Mouse (Mus musculus): ENCODE measurements around the gene Gtf2h3. TPM values are rescaled to one million over a fixed set of nuclear protein-coding genes. Genes with fewer than 3 reads are reported as not detected.

Gene Gtf2h3
- polyA plus RNA-seq (2012; ENCODE audit: insufficient read depth, insufficient read length, missing spikeins) = 26.3 and 29.6 TPM in 2 replicates

DNA sequence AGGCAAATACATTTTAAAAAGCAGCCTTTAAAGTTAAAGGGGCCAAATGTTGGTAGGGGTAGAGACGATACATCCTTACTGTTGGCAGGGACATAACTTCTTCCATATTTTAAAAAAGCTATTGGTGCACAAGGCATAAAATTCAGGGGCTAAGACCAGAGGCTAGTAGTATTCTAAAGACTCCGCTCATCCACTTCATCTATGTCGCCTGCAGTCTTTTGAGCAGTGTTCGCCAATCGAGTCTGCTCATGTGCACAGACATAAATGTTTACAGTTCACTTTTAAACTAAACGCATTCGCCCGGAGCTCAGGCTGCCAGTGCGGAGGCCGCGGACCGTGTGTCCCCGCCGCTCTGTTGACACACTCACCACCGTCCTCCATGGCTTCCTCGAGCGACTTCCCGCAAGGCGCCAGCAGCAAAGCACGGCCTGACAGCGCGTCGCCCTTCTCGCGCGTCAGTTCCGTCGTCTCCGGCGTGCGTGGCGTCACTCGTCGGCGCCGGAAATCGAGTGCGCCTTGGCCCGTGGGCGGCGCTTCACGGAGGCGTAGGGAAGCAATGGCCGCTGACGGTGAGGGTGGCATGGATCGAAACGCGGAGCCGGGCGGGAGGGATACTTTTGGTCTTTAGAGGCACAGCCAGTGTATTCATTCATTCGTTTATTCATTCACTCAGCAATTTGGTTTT, at the start of gene Gtf2h3, which contains the start of gene Eif2b1:
Gene Gtf2h3, plus strand, starts transcription at position 508 of the 685 bp plus-strand sequence.
Gene Eif2b1, minus strand, starts transcription at position 499 of the 685 bp plus-strand sequence.
- peak within 1 kb of the TSS; percentile 45 for H3K27ac ChIP-seq (replicated peaks; ENCODE audit: low read depth, low read length)
- peak within 1 kb of the TSS; percentile 90 for H3K4me3 ChIP-seq (ENCODE audit: insufficient read depth, low read depth, low read length)

DNA sequence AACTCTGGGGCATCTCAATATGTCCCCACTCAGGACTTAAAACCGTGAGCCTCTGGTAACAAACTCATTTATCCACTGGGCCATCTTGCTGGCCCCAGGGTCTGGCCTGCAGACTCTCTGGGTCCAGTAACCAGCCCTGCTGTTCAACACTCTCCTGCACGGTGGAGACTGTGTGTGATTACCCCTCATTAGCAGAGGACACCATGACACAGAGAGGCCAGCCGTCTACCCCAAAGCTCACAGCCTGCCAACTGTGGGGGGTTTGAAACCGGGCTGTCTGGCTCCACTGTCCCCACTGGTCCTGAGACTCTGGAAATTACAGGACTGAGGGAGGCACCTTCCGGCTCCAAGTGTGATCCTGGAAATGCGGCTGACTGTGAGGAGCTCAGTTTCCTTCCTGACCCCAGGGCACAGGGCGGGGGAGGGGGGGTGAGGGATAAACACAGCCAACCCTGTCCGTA, 49.7 kb upstream of the Gtf2h3 start:
- peak overlapping the region; percentile 72 for H3K27ac ChIP-seq (replicated peaks; ENCODE audit: low read depth, low read length)
- H3K4me1 ChIP-seq (ENCODE audit: control insufficient read depth, insufficient read depth, insufficient read length, low read length) = peaks cover 6% of the 10 kb centered on the region; the same call in 1 of the 2 replicates
- H3K4me3 ChIP-seq (ENCODE audit: insufficient read depth, low read depth, low read length) = peak overlapping the region; percentile 90

More for the DNA sequence above, at the start of gene Gtf2h3, which contains the start of gene Eif2b1:
- peaks cover 6% of the 10 kb centered on the region; the same call in 1 of the 2 replicates for H3K4me1 ChIP-seq (ENCODE audit: control insufficient read depth, insufficient read depth, insufficient read length, low read length)

DNA sequence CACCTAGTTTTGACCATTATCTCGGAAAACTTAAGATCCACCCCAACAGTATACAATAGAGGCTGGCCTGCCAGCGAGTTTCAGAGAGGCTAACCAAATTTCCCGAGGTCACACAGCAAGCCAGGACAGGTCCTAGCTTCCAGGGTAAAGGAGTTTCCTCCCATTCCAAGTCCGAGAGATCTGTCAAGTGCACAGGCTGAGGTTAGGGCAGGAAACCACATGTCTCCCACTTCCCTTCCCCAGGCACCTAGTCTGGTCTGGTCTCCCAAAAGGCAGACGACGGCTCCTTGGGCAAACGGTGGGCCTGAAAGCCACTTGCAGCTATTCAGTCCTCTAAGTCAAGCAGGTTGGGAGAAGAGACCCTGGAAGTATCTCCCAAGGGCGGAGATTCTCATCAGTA, 49.2 kb upstream of the Gtf2h3 start:
- H3K4me3 ChIP-seq (ENCODE audit: insufficient read depth, low read depth, low read length) = peak overlapping the region; percentile 90
- H3K4me1 ChIP-seq (ENCODE audit: control insufficient read depth, insufficient read depth, insufficient read length, low read length) = peaks cover 6% of the 10 kb centered on the region; the same call in 1 of the 2 replicates
- peak overlapping the region; percentile 28 for H3K27ac ChIP-seq (replicated peaks; ENCODE audit: low read depth, low read length)

DNA sequence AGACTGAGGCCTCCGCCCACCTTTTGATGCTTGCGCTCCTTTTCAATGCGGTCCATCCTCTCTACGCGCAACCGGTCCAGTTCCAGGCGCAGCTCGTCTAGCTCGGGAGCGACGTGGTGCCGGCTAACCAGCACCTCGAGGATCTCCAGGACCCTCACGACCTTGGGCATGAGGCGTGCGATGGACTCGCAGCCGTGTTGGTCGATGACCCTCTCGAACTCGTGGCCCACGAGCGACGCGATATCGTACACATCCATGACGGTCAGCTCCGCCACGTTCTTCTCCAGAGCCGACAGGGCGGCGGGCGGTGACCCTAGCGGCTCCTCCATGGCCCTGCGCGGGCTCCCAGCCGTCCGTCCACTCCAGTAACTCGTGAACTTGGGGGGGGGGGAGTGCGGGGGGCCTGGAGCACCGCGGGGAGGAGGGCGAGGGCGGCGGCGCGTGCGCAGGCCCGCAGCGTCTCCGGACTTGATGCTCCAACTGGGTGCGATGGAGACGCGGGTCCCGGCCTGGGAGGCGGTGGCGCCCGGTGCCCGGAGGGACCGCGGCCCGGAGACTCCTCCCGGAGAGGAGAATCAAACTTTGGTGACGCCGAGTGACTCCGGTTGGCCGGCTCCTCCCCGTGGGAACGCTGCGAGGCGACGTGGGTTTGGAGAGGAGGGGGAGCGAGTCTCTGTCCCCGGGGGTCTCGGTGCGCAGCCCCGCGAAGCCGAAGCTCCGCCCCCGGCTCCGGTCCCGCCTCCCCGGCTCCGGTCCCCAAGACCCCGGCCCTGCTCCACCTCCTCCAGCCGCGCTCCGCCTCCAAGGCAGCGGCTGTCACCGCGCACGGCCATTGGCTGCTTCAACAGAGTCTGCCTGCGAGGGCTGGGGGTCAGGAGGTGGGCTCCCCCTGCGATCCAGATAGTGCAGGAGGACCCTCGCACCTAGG, 48.0 kb upstream of the Gtf2h3 start, which contains the start of gene Rilpl1:
Gene Rilpl1, minus strand, starts transcription at position 737 of the 928 bp plus-strand sequence.
- H3K4me1 ChIP-seq (ENCODE audit: control insufficient read depth, insufficient read depth, insufficient read length, low read length) = peaks cover 6% of the 10 kb centered on the region; the same call in 1 of the 2 replicates
- peak within 1 kb of the TSS; percentile 58 for H3K27ac ChIP-seq (replicated peaks; ENCODE audit: low read depth, low read length)
- peak within 1 kb of the TSS; percentile 90 for H3K4me3 ChIP-seq (ENCODE audit: insufficient read depth, low read depth, low read length)

DNA sequence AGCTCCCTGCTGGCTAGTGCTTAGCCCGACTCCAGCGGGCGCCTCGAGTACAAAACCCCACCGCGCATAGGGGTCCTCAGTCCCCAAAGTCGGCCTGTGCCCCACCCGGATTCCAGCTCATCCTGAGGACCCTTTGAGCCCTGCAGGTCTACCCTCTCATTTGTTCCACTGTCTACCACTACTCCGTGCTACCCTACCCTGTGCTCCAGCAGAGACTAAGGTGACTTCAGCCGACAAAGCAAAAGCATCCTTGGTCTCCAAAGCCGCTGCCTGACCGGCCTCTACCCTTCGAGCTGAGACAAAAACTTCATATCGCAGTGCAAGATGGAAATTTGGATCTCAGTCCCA, 47.4 kb upstream of the Gtf2h3 start:
- Histone ChIP-seq H3K27ac (replicated peaks; ENCODE audit: low read depth, low read length) (peak overlapping the region; percentile 39; the same call in 1 of the 2 replicates), H3K4me3 (ENCODE audit: insufficient read depth, low read depth, low read length) (peak overlapping the region; percentile 90), H3K4me1 (ENCODE audit: control insufficient read depth, insufficient read depth, insufficient read length, low read length) (peaks cover 6% of the 10 kb centered on the region; the same call in 1 of the 2 replicates)

DNA sequence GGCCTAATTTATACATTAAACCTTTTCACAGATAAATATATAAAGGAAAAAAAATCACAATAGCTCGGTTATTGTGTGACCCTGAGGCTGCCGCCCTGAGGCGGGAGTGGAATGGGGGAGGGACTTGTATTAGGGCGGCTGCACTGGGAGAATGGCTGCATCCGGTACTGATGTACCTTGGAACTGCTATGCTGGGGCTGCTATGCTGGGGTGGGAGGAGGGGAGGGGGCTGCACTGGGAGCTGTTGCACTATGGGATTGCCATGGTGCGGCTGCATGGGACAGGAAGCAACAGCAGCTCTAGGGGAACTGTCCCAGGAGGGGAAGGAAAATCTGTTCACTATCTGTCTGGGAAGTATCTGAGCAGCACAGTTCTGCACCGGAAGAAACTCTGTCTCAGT, 46.5 kb upstream of the Gtf2h3 start:
- H3K4me1 ChIP-seq (ENCODE audit: control insufficient read depth, insufficient read depth, insufficient read length, low read length) = peaks cover 6% of the 10 kb centered on the region; the same call in 1 of the 2 replicates
- no peak overlapping the region for H3K4me3 ChIP-seq (ENCODE audit: insufficient read depth, low read depth, low read length)
- H3K27ac ChIP-seq (replicated peaks; ENCODE audit: low read depth, low read length) = no peak overlapping the region

DNA sequence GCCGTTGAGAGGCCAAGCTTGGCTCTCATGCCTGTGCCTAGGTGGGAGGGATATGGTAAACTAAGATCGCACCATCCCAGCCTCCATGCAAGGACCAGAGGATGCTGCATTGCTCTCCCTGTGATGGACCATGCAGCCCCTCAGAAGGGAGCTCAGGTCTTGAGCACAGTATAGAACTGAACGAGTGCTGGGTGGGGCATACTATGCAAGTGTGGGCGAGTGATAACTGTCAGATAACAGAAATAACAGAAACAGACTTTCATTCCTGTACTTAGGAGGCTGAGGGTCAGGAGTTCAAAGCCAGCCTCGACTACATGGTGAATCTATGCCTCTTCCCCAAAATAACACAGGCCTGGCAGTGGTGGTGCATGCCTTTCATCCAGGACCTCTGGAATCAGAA, 43.9 kb upstream of the Gtf2h3 start:
- Histone ChIP-seq H3K27ac (replicated peaks; ENCODE audit: low read depth, low read length) (no peak overlapping the region), H3K4me3 (ENCODE audit: insufficient read depth, low read depth, low read length) (no peak overlapping the region)

DNA sequence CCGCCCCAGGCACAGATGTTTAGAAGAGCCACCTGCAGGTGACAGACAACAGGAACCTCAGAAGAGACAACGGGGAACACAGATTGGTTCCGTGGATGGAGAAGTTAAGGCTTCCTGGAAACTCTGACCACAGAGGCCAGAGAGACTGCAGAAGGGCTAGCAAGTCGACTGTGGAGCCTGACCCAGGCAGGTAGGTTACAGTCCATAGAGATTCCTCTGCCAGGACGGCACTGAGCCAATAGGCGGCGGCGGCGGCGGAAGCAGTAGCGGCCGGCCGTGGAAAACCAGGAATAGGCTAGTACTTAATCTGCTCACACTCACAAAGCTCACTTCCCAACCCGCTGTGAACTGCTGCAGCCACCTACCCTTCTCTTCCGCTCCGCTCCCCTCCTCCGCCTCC, 42.2 kb upstream of the Gtf2h3 start:
- Histone ChIP-seq H3K4me1 (ENCODE audit: control insufficient read depth, insufficient read depth, insufficient read length, low read length) (peaks cover 1% of the 10 kb centered on the region; the same call in 1 of the 2 replicates), H3K27ac (replicated peaks; ENCODE audit: low read depth, low read length) (peak overlapping the region; percentile 18), H3K4me3 (ENCODE audit: insufficient read depth, low read depth, low read length) (peak overlapping the region; percentile 29)

More for the DNA sequence above, 43.9 kb upstream of the Gtf2h3 start:
- no peaks in the 10 kb centered on the region for H3K4me1 ChIP-seq (ENCODE audit: control insufficient read depth, insufficient read depth, insufficient read length, low read length)

DNA sequence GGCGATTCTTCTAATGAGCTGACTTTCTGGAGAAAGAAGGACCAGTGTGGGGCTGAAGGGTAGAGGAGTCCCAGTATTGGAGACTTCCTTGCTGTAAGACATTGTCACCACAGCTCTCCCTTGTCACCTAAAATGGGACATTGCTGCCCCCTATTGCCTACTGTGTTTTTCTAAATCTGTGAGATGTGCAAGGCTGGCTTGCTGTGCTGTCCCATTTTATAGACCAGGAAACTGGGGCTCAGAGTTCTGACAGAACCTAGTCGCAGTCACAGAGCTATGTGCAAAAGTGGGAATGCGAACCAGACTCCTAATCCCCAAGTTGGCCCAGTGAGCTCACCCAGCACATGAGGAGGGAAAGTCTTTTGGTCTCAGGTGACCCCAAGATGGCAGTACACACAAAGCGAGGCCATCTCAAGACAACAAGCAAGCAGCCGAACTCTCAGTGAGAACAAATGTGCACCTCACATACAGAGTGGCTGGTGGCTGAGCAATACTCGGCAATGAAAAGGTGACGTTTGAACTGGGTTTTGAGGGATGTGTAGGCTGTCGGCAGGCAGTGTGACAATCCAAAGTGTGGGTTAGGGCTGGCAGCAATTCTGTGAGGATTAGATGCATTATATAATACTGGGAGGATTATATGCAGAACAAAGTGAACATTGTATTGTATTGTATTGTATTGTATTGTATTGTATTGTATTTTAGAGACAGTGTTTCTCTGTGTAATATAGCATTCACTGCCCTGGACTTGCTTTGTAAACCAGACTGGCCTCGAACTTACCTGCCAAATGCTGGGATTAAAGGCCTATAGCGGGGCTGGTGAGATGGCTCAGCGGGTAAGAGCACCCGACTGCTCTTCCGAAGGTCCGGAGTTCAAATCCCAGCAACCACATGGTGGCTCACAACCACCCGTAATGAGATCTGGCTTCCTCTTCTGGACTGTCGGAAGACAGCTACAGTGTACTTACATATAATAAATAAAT, 39.8 kb upstream of the Gtf2h3 start:
- Histone ChIP-seq H3K27ac (replicated peaks; ENCODE audit: low read depth, low read length) (no peak overlapping the region), H3K4me3 (ENCODE audit: insufficient read depth, low read depth, low read length) (no peak overlapping the region), H3K4me1 (ENCODE audit: control insufficient read depth, insufficient read depth, insufficient read length, low read length) (peaks cover 5% of the 10 kb centered on the region; the same call in 1 of the 2 replicates)

DNA sequence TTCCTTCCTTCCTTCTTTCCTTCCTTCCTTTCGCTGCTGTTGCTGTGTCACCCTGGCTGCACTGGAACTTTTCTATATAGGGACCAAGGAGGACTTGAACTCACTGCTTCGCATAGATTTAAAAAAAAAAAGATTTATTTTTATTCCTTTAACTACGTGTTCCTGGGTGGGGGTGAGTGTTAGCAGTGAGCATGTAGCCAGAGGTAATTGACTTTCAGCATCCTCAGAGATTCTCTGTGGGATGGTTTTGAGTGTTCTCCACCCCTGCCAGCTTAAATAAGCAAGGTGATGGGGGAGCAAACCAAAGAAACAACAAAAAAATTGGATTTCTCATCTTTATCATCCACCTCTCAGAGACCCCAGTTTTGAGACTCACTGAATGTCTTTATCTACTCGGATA, 39.0 kb upstream of the Gtf2h3 start:
- H3K4me3 ChIP-seq (ENCODE audit: insufficient read depth, low read depth, low read length) = no peak overlapping the region; the same call in 1 of the 2 replicates
- peaks cover 5% of the 10 kb centered on the region; the same call in 1 of the 2 replicates for H3K4me1 ChIP-seq (ENCODE audit: control insufficient read depth, insufficient read depth, insufficient read length, low read length)
- H3K27ac ChIP-seq (replicated peaks; ENCODE audit: low read depth, low read length) = no peak overlapping the region

DNA sequence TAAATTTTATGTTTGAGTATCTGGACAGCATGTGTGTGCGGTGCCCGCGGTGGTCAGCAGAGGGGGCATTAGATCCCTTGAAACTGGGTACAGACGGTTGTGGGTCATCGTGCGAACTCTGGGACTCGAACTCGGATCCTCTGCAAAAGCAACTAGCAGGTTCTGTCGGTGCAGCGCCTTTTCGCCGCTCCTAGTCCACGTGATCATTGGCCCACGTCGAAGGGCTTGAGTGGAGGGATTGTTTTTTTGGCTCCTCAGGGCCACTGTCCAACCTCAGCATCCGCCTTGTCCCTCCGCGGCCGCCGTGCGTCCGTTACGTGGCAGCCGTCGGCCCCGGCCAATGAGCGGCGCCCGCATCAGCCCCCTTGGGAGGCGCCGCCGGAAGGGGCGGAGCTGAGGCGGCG, 38.6 kb upstream of the Gtf2h3 start, which contains the start of gene Tmed2:
Gene Tmed2, plus strand, starts transcription at position 313 of the 404 bp plus-strand sequence.
- Histone ChIP-seq H3K4me3 (ENCODE audit: insufficient read depth, low read depth, low read length) (peak within 1 kb of the TSS; percentile 82), H3K4me1 (ENCODE audit: control insufficient read depth, insufficient read depth, insufficient read length, low read length) (peaks cover 5% of the 10 kb centered on the region; the same call in 1 of the 2 replicates), H3K27ac (replicated peaks; ENCODE audit: low read depth, low read length) (peak within 1 kb of the TSS; percentile 85)

DNA sequence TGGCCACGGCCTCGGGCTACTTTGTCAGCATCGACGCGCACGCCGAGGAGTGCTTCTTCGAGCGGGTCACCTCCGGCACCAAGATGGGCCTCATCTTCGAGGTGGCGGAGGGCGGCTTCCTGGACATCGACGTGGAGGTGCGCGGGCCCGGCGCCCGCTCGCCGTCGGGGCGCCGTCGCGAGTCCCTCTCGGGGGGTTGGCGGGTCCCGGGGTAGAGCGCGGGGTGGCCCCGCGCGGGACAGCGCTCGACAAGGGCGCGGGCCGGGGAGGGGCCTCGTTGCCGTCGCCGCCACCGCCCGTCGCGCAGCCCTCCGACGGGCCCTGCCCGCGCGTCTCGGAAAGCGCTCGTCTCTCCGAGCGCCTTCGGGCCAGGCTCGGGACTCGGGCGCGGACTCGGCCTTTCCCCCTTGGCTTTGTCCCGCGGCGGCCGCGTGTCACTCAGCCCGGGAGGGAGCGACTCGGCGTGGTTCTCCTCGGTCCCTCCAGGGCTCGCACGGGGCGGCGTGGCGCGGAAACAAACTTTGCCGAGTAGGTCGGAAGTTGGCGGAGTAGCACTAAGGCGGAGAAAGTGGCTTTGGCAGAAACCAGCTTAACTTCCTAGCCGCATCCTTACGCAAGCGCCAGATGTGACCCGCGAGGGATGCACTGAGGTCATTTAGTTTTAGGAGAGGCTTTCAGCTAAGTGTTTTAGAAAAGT, 37.9 kb upstream of the Gtf2h3 start:
- peak overlapping the region; percentile 82 for H3K4me3 ChIP-seq (ENCODE audit: insufficient read depth, low read depth, low read length)
- peak overlapping the region; percentile 85 for H3K27ac ChIP-seq (replicated peaks; ENCODE audit: low read depth, low read length)
- peaks cover 5% of the 10 kb centered on the region; the same call in 1 of the 2 replicates for H3K4me1 ChIP-seq (ENCODE audit: control insufficient read depth, insufficient read depth, insufficient read length, low read length)

DNA sequence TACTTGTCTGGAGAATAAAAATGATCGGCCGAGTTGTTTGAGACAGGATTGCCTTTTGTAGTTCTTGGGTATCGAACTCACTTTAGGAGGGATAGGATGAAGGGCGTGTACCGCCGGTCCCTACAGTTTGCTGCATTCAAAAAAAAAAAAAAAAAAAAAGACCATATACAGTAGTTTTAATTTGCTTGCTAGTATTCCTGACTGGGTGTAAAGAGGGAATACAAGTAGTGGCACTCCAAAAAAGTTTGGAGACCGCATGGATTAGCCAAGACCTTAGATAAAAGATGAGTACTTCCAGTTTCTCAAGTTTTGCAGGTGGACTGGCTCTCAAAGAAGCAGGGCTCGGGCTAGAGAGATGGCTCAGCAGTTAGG, 37.4 kb upstream of the Gtf2h3 start:
- H3K4me1 ChIP-seq (ENCODE audit: control insufficient read depth, insufficient read depth, insufficient read length, low read length) = peaks cover 5% of the 10 kb centered on the region; the same call in 1 of the 2 replicates
- peak overlapping the region; percentile 41; the same call in 1 of the 2 replicates for H3K27ac ChIP-seq (replicated peaks; ENCODE audit: low read depth, low read length)
- H3K4me3 ChIP-seq (ENCODE audit: insufficient read depth, low read depth, low read length) = peak overlapping the region; percentile 82
